Mouse (Mus musculus) neural tube, embryonic 12.5 days (tissue): ENCODE results near the gene Arpc2. TPM values are rescaled to one million over a fixed set of nuclear protein-coding genes. Genes with fewer than 3 reads are reported as not detected.
"Not testable (repeated sequence)": the region's sequence is repeated elsewhere in the genome, so short reads cannot be mapped to it uniquely, and the experiment has no call there.

Source experiments
- ATAC-seq: fragments of 200-750 bp; cut with Nextera tagmentation; 2 replicates; pipeline ENCODE4 v1.8.0; 2017; ENCODE audit warnings: low read depth, mild to moderate bottlenecking, moderate TSS enrichment, moderate library complexity; ENCODE audit not compliant: low FRiP score
- H3K27ac ChIP-seq: fragments of 300-500 bp; sonication (generic); 2 replicates; pipeline ENCODE4 v1.5.1; 2016
- H3K27me3 ChIP-seq: fragments of 300-500 bp; sonication (generic); replicated peaks from 2 replicates; pipeline ENCODE4 v1.6.1; 2016; ENCODE audit warnings: mild to moderate bottlenecking
- H3K36me3 ChIP-seq: fragments of 300-500 bp; sonication (generic); 2 replicates; pipeline ENCODE4 v1.6.1; 2016; ENCODE audit warnings: mild to moderate bottlenecking
- H3K4me1 ChIP-seq: fragments of 300-500 bp; sonication (generic); 2 replicates; pipeline ENCODE4 v1.6.1; 2016
- H3K4me2 ChIP-seq: fragments of 300-500 bp; sonication (generic); replicated peaks from 2 replicates; pipeline ENCODE4 v1.6.1; 2016; ENCODE audit warnings: mild to moderate bottlenecking
- H3K4me3 ChIP-seq: fragments of 300-500 bp; sonication (generic); 2 replicates; pipeline ENCODE4 v1.5.1; 2016
- H3K9ac ChIP-seq: fragments of 300-500 bp; sonication (generic); 2 replicates; pipeline ENCODE4 v1.6.1; 2016; ENCODE audit warnings: mild to moderate bottlenecking
- H3K9me3 ChIP-seq: fragments of 300-500 bp; sonication (generic); 2 replicates; pipeline ENCODE4 v1.6.1; 2016; ENCODE audit warnings: mild to moderate bottlenecking
- WGBS: fragments of 180-500 bp; shearing (Covaris S2); methylation state at CpG from one replicate; pipeline ENCODE4 v1.1.7; 2016; 5-methylcytosine and 5-hydroxymethylcytosine counted together
- polyA plus RNA-seq: library from polyadenylated mRNA; unstranded; fragments of >200 nt; fragmentation: Nextera tagmentation; extraction: Ambion mirVana; gene quantifications from 2 replicates; pipeline ENCODE4 v1.2.1, GENCODE M21; 2016

Gene Arpc2
- polyA plus RNA-seq, 1 experiment from 2014 or later, result 394 TPM

- ATAC-seq, result not testable (repeated sequence)
These were observed 51.2 kb downstream of the Arpc2 start for GRCm38 (mm10) chr1:74286869-74287607.

GRCm38 (mm10) chr1:74288327-74288726, 52.4 kb downstream of the Arpc2 start:
- peaks cover 14% of the 10 kb centered on the region for H3K4me1 ChIP-seq
- no peak overlapping the region for H3K4me2 ChIP-seq
- H3K27me3 ChIP-seq, result no peaks in the 10 kb centered on the region
- H3K36me3 ChIP-seq, result peaks cover 22% of the 10 kb centered on the region
- H3K9ac ChIP-seq, result no peak overlapping the region
- WGBS, result 88% methylated on average over 4 of the region's 4 CpGs
- no peak for ATAC-seq
- H3K27ac ChIP-seq, result no peak overlapping the region
- H3K9me3 ChIP-seq, result no peaks in the 10 kb centered on the region
- no peak overlapping the region for H3K4me3 ChIP-seq

More at GRCm38 (mm10) chr1:74286869-74287607, 51.2 kb downstream of the Arpc2 start:
- H3K36me3 ChIP-seq, result peaks cover 31% of the 10 kb centered on the region
- H3K4me1 ChIP-seq, result peaks cover 21% of the 10 kb centered on the region
- not testable (repeated sequence) for H3K4me2 ChIP-seq, H3K4me3 ChIP-seq, H3K9me3 ChIP-seq, H3K9ac ChIP-seq, H3K27me3 ChIP-seq, H3K27ac ChIP-seq
- WGBS, result 59% methylated on average over 16 of the region's 17 CpGs

- Histone ChIP-seq H3K27ac (no peak overlapping the region), H3K4me2 (no peak overlapping the region), H3K36me3 (peaks cover 25% of the 10 kb centered on the region), H3K4me3 (no peak overlapping the region), H3K9me3 (no peaks in the 10 kb centered on the region), H3K4me1 (peaks cover 8% of the 10 kb centered on the region), H3K27me3 (no peaks in the 10 kb centered on the region), H3K9ac (no peak overlapping the region)
- 91% methylated on average over 9 of the region's 9 CpGs for WGBS
- ATAC-seq, result no peak
These were observed 53.4 kb downstream of the Arpc2 start for GRCm38 (mm10) chr1:74289248-74289647.

DNA sequence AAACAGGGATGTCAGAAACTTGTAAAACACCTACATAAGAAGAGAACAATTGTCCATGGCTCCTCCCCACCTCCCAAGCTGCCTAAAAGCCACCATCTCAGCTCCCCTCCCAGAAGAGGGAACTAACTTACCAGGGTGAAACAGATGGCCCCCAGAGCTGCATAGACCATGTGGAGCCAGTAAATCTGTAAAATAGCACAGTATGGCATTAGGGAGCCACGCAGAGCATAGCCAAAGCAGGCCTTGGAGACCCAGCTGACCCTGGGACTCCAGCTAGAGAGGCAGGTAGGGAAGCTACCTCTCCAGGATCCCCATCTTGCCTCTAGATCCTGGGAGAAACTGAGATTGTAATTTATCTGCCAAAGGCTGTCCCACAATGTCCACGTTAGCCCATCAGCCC, 53.9 kb downstream of the Arpc2 start:
- Histone ChIP-seq H3K9ac (no peak overlapping the region), H3K4me3 (no peak overlapping the region), H3K4me2 (no peak overlapping the region), H3K9me3 (no peaks in the 10 kb centered on the region), H3K36me3 (peaks cover 26% of the 10 kb centered on the region), H3K27ac (no peak overlapping the region), H3K4me1 (peaks cover 8% of the 10 kb centered on the region), H3K27me3 (no peaks in the 10 kb centered on the region)
- no peak for ATAC-seq
- 86% methylated on average over 2 of the region's 2 CpGs for WGBS

DNA sequence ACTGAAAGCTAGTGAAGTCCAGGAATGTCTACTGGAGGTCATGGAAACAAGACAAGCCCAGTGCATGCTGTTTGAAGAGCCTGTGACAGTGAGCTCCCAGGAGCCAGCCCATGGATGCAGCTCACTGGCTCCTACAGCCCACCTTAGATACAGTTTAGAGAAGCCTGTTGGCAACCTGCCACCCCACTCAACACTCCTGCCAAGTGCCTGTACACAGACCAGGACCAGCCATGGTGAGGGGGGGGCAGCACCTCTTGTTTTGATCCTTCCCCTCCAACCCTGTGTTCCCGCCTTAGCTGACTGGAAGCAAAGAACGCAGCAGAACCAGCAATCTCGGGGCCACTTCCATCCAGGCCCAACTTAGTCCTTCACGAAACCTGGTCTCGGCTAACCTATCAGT, 54.3 kb downstream of the Arpc2 start:
- 95% methylated on average over 5 of the region's 5 CpGs for WGBS
- peaks cover 10% of the 10 kb centered on the region for H3K4me1 ChIP-seq
- no peak overlapping the region for H3K4me2 ChIP-seq
- no peaks in the 10 kb centered on the region for H3K27me3 ChIP-seq
- H3K9ac ChIP-seq, result no peak overlapping the region
- no peak for ATAC-seq
- no peak overlapping the region for H3K27ac ChIP-seq
- H3K4me3 ChIP-seq, result no peak overlapping the region
- H3K9me3 ChIP-seq, result no peaks in the 10 kb centered on the region
- peaks cover 26% of the 10 kb centered on the region for H3K36me3 ChIP-seq

- Histone ChIP-seq H3K4me2 (no peak overlapping the region), H3K36me3 (peaks cover 26% of the 10 kb centered on the region)
These were observed 56.6 kb downstream of the Arpc2 start for GRCm38 (mm10) chr1:74292331-74293020.

GRCm38 (mm10) chr1:74293306-74293960, 57.5 kb downstream of the Arpc2 start:
- H3K27ac ChIP-seq, result no peak overlapping the region
- H3K9ac ChIP-seq, result no peak overlapping the region
- peaks cover 20% of the 10 kb centered on the region for H3K4me1 ChIP-seq
- no peaks in the 10 kb centered on the region for H3K9me3 ChIP-seq
- H3K36me3 ChIP-seq, result peaks cover 26% of the 10 kb centered on the region
- no peaks in the 10 kb centered on the region for H3K27me3 ChIP-seq
- WGBS, result 90% methylated on average over 8 of the region's 8 CpGs
- H3K4me2 ChIP-seq, result no peak overlapping the region
- ATAC-seq, result no peak
- H3K4me3 ChIP-seq, result no peak overlapping the region

More at GRCm38 (mm10) chr1:74292331-74293020, 56.6 kb downstream of the Arpc2 start:
- no peak for ATAC-seq
- no peaks in the 10 kb centered on the region for H3K27me3 ChIP-seq
- H3K9ac ChIP-seq, result no peak overlapping the region
- H3K4me3 ChIP-seq, result no peak overlapping the region
- H3K4me1 ChIP-seq, result peaks cover 20% of the 10 kb centered on the region
- H3K9me3 ChIP-seq, result no peaks in the 10 kb centered on the region
- 88% methylated on average over 11 of the region's 11 CpGs for WGBS
- H3K27ac ChIP-seq, result no peak overlapping the region

DNA sequence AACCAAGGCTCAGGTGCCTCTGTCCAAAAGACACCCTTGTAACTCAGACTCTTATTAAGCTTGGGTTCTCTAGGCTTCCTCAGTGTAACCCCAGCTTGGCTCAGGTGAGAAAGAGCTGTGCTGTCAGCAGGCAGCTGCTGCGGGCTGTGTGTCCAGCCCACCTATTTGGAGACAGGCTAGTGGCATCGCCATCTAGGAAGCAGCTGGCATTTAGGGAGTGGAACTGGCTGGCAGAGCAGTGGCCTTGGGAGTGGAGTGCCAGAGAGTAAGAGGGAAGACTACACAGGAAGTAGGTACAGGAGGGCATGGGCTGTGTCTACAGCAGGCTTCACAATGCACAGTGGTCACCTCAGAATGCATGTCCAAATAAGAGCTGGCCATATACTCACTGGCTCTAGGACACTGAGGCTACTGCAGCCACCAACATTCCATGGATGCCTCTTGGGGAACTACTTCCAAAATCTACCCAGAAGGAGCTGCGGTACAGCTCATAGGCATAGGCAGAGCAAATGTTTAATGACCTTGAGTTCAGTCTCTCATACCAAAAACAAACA, 58.3 kb downstream of the Arpc2 start:
- no peak overlapping the region for H3K4me3 ChIP-seq
- H3K9me3 ChIP-seq, result no peaks in the 10 kb centered on the region
- no peak overlapping the region for H3K9ac ChIP-seq
- H3K27me3 ChIP-seq, result no peaks in the 10 kb centered on the region
- H3K27ac ChIP-seq, result no peak overlapping the region
- ATAC-seq, result no peak
- H3K4me2 ChIP-seq, result no peak overlapping the region
- WGBS, result 96% methylated on average over 3 of the region's 3 CpGs
- H3K36me3 ChIP-seq, result peaks cover 26% of the 10 kb centered on the region
- peaks cover 20% of the 10 kb centered on the region for H3K4me1 ChIP-seq

GRCm38 (mm10) chr1:74294733-74295455, 59.0 kb downstream of the Arpc2 start:
- Histone ChIP-seq H3K4me2 (0 out of 2 replicates have a peak overlapping the region, but pooled peaks have one; percentile 44), H3K27me3 (no peaks in the 10 kb centered on the region), H3K27ac (no peak overlapping the region; the same call in 1 of the 2 replicates), H3K9me3 (no peaks in the 10 kb centered on the region), H3K4me1 (peaks cover 20% of the 10 kb centered on the region), H3K4me3 (no peak overlapping the region), H3K36me3 (peaks cover 23% of the 10 kb centered on the region), H3K9ac (no peak overlapping the region)
- WGBS, result 95% methylated on average over 6 of the region's 6 CpGs
- peak; percentile 14; the same call in 1 of the 2 replicates for ATAC-seq

- WGBS, result 24% methylated on average over 9 of the region's 9 CpGs
- Histone ChIP-seq H3K36me3 (peaks cover 16% of the 10 kb centered on the region), H3K4me2 (peak overlapping the region; percentile 44), H3K27ac (peak overlapping the region; percentile 51), H3K27me3 (no peaks in the 10 kb centered on the region), H3K9me3 (no peaks in the 10 kb centered on the region), H3K4me3 (no peak overlapping the region), H3K9ac (peak overlapping the region; percentile 23; the same call in 1 of the 2 replicates), H3K4me1 (peaks cover 20% of the 10 kb centered on the region)
- ATAC-seq, result peak; percentile 89
These were observed 59.7 kb downstream of the Arpc2 start for GRCm38 (mm10) chr1:74295456-74296171.

DNA sequence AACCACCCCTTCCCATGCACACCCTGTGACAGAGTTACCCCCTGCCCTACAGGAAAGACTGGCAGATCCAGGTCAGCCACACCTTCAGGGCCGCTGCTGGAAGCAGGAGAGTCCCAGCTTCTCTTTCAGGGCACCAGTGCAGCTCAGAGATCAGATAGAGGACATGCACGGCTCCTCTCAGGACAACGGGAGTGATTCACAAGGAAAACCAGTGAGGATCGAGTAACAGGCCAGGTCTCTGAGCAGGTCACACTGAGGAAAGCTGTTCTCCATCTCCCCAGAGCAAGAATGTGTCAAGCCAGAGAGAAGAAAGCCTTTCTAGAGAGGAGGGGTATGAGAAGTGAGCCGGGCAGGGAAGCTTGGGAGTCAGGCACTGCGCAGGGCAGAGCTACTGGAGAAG, 60.6 kb downstream of the Arpc2 start:
- H3K4me2 ChIP-seq, result no peak overlapping the region; the same call in 1 of the 2 replicates
- 65% methylated on average over 6 of the region's 6 CpGs for WGBS
- peaks cover 8% of the 10 kb centered on the region for H3K36me3 ChIP-seq
- H3K4me3 ChIP-seq, result no peak overlapping the region
- H3K27ac ChIP-seq, result peak overlapping the region; percentile 51; the same call in 1 of the 2 replicates
- no peak for ATAC-seq
- H3K4me1 ChIP-seq, result peaks cover 20% of the 10 kb centered on the region
- no peak overlapping the region for H3K9ac ChIP-seq
- no peaks in the 10 kb centered on the region for H3K27me3 ChIP-seq
- no peaks in the 10 kb centered on the region for H3K9me3 ChIP-seq
